Mouse (Mus musculus) embryo, embryonic 11.5 days (tissue): ENCODE measurements around the gene Phyh.

Source experiments
- DNase-seq: peaks from one replicate; pipeline ENCODE4 v3.0.0-alpha.2; 2012; ENCODE audit warnings: low read depth, low spot score

Phyh gene

GRCm38 (mm10) chr2:4918860-4919739 is at the start of gene Phyh:
Gene Phyh, plus strand, starts transcription at chr2:4919019.
- peak; percentile 76 for DNase-seq

DNA sequence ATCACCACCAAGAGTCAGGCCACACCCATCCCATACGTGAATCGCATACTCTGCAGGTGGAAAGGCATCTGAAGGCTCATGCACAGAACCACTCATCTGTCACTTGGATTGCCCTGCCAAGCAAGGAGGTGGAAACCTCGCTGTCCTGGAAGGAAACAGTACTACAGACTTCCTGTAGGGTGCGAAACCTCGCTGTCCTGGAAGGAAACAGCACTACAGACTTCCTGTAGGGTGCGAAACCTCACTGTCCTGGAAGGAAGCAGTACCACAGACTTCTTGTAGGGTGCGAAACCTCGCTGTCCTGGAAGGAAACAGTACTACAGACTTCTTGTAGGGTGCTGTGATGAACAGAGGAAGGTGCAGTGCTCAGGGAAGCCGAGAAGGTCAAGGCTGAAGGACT is 46.1 kb upstream of the Phyh start:
- DNase-seq: no peak

DNA sequence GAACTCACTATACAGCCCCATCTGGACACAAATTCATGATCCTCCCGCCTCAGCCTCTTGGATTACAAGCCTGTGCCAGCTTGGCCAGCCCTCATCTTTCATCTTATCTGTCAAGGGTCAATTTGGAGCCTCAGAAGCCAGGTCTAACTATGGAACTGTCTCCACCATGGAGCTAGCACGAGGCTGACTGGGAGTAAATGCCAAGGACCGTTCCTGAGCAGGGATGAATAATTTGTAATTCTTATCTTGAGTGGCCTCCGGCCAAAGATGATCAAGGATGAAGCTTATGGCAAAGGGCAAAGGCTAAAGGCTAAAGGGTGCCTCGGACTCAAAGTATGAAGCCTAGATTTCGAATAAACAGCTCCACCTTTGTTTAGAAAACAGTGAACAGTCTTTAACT is 45.5 kb upstream of the Phyh start:
- DNase-seq: no peak

GRCm38 (mm10) chr2:4875090-4875489 is 43.7 kb upstream of the Phyh start:
- DNase-seq: no peak

DNA sequence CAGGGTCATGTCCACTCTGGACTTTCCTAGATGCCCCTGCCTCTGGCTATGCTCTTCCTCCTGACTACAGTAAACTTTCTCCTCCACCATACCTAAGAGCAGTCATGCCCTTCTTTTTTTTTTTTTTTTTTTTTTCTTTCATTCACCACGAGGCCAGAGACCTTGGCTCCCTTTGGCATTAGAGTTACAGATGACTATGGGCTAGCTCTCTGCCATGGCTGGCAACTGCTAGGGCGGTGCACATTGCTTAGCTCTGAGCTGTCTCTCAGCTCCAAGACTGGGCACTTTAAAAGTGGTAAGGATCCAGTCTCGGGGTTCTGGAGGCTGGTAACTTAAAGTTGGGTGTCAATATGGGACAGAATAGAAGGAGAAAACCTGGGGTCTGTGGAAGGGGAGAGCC is 42.7 kb upstream of the Phyh start:
- no peak for DNase-seq

GRCm38 (mm10) chr2:4880737-4881349 is 38.0 kb upstream of the Phyh start:
- peak; percentile 24 for DNase-seq

GRCm38 (mm10) chr2:4881350-4882248 is 37.2 kb upstream of the Phyh start, which contains the start of gene Sephs1:
Gene Sephs1, plus strand, starts transcription at chr2:4881564.
- peak; percentile 69 for DNase-seq

GRCm38 (mm10) chr2:4882249-4882791 is 36.5 kb upstream of the Phyh start:
- peak; percentile 57 for DNase-seq

GRCm38 (mm10) chr2:4883009-4883704 is 35.7 kb upstream of the Phyh start:
- DNase-seq: no peak

DNA sequence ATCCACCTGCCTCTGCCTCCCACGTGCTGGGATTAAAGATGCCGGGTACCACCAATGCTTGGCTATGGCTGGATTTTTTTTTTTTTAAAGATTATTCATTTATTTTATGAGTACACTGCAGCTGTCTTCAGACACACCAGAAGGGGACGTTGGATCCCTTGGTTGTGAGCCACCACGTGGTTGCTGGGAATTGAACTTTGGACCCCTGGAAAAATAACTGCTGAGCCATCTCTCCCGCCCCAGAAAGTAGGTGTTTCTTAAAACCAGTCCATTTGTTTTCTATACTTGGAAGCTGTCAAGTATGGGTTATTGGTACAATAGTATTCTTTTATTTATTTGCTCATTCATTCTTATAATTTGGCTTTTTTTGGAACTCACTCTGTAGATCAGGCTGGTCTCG is 31.9 kb upstream of the Phyh start:
- DNase-seq: no peak

- DNase-seq: no peak
These were observed 23.2 kb upstream of the Phyh start for GRCm38 (mm10) chr2:4895598-4895997.

DNA sequence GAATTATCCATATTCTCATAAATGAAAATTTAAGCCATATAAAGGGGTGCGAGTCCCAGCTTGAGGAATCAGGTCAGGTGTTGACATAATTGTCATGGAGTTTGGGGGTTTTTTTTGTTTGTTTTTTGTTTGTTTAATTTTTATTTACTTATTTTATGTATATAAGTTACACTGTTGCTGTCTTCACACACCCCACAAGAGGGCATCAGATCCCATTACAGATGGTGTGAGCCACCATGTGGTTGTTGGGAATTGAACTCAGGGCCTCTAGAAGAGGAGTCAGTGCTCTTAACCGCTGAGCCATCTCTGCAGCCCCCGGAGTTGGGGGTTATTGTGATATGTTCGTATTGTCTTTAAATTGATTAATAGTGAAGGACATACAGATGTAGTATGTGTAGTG is 21.8 kb upstream of the Phyh start:
- DNase-seq: no peak

GRCm38 (mm10) chr2:4900624-4901023 is 18.2 kb upstream of the Phyh start:
- DNase-seq: no peak

DNA sequence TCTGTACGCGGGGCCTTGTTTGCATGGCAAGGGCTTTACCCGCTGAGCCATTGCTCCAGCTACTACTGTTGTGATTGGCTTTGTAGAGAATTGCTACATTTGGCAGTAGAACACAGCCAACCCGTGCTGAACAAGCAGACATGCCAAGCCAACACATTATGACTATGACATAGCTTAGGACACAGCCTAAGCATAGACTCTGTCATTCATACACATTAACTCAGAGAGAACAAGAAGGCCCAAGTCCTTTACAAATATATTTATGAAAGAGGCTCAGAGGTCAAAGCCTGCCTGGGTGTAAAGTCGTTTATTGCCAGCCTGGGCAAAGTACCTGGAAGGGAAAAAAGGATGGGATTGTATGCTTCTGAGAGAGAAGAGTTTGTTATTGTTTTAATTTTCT is 16.5 kb upstream of the Phyh start:
- DNase-seq: no peak

DNA sequence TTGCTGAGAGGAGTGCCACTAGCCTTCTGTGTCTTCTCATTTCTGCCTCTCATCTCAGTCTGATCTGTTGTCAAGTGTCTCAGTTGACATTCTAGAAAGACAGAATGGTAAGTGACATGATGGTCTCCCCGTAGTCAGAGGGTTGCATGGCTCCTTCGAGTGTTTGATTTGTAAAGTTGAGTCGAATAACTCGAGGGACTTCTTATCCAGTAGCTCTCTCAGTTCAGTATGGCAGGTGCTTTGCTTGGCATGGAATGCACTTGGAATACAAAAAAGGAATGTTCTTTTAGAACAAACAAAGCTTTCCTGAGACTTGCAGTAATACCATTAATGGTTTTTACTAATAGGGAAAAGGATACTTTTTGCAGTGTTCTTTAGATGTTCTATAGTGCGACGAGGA is 11.7 kb upstream of the Phyh start:
- DNase-seq: no peak

- no peak for DNase-seq
These were observed 10.9 kb upstream of the Phyh start for GRCm38 (mm10) chr2:4907916-4908315.

DNA sequence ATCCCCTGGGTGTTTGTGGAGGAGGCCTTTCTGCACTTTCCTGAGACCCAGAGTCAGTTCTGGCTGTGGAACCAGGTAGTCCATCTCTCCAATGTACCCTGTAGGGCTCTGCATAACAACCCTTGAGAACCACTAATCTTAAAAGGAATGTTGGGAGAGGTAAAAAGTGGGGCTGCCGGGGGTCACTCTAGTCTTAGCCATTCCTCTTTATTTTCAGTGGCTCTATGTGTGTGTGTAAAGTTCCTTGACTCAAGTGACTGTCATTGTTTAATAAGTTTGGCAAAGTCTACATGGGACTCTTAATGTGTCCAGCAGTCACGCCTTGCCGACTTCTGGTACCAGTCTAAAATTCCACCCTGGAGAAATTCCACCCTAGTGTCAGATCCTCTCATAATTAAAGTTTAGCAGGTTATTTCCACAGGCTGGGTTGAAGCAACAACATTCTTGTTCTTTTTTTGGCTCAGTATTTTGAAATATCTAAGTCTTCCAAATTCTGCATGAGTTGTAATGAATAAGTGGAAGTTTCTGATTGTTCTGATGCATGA is 10.0 kb upstream of the Phyh start:
- DNase-seq: no peak

DNA sequence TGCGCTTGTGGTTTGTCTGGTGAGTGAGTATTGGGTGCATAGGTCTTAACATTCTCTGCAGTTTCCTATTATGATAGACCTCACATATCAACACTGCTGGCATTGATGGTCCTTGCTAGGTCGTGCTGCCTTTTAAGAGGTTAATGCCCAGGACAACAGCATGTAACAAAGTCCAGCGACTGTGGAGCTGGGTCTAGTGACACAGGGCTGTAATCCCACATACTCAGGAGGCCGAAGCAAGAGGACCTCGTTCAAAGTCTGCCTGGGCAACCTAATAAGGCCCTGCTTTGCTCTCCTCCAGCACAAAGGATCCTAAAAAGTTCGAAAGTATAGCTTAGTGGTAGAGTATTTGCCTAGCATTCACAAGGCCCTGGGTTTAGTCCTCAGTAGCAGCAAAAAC is 8.9 kb upstream of the Phyh start:
- DNase-seq: no peak

DNA sequence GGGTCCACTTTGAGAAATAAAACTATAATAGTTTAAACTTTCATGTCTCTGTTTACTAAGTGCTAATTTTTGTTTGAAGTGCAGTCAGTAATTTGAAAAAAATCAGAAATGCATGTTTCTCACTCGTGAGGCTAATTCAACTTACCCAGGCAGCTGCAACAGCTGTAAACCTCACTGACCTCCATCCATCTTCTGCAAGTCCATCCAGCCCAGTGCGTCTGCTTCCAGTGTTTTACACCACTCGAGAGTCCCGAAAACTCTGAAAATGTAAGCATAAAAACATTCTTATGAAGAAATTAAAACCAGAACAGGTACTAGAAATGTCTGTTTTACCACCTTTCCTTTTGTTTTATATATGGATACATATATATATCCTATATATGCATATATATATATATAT is 8.3 kb upstream of the Phyh start:
- no peak for DNase-seq

DNA sequence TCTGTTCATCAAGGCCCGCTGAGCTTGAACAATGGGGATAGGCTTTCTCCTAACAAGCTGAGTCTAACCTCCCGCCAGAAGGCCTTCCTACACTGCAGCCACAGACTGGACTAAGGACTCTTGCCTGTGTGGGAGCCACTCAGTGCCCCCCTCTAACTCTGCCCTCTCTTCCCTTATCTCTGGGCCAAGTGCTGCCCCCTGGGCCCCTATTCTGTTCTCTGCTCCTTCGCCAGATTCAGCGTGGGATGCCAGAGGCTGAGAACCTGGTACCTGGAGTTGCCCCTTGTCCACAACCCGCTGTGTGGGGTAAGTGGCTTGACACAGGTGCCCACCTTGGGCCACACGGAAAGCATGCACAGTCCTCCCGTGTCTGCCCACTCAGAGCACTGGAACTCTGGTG is 4.9 kb upstream of the Phyh start:
- DNase-seq: no peak

- no peak for DNase-seq
These were observed 2.8 kb upstream of the Phyh start for GRCm38 (mm10) chr2:4916037-4916436.
